Mouse (Mus musculus): ENCODE measurements at regions not wholly inside any gene's neighbourhood (a gene's known extent, or its start where the extent isn't known, plus 50 kb on each side); places are given as distances from the start of the nearest gene placed in this dataset.
"Not testable (repeated sequence)": the region's sequence is repeated elsewhere in the genome, so short reads cannot be mapped to it uniquely, and the experiment has no call there.

DNA sequence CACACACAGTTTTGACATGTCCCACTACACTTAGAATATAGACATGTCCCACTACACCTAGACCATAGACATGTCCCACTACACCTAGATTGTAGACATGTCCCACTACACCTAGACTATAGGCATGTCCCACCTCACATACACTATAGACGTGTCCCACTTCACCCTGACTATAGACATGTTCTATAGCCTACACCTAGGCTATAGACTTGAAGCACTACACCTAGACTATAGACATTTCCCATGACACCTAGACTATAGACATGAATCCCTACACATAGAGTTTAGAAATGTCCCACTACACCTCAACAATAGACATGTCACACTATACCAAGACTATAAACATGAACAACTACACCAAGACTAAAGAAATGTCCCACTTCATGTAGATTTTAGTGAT is 2580.9 kb downstream of the Gm37988 start:
- no peak for DNase-seq

DNA sequence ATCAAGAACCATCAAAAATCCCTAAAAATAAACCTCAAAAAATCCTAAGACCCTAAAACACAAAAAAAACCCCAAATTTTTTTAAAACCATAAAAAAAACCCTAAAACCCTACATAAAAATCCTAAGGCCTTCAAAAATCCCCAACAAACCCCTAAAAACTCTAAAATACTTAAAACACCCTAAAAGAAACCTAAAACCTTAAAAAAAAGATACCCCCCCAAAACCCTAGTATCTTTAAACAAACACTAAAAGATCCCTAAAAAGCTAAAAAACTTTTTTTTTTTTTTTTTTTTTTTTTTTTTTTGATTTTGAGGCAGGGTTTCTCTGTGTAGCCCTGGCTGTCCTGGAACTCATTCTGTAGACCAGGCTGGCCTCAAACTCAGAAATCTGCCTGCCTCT is 2585.8 kb downstream of the Gm37988 start:
- DNase-seq = no peak

DNA sequence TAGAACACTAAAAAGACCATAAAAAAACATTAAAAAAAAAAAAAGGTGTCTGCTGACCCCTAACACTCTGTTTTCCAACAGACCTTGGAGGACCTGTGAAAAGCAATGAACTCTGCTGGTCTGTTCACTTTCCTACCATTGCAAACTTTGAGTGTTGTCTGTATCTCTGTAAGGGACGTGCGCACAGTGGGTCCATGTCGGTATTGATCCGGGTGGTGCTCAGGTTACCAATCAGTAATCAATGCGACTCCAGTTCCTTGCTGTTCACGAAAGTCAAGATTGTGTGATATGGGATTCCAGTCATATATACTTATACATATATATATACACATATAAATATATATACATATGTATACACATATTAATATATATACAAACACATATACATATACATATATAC is 2586.5 kb downstream of the Gm37988 start:
- DNase-seq = no peak

DNA sequence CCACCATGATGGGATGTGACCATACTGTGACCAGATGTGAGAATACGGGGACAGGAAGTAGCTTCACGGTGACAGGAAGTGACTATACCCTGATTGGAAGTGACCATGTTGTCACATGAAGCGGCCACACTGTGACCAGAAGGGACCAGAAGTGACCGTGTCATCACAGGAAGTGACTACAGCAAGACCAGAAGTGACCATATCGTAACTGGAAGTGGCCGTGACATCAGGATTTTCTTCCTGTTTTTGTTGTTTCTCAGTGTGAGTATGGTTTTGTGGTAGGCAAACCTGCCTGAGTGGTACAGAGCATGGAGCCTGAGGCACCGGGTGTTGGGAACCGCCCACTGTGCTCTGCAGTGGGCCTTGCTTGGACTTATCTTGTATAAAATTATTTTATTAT is 2587.8 kb downstream of the Gm37988 start:
- DNase-seq = peak; percentile 13

DNA sequence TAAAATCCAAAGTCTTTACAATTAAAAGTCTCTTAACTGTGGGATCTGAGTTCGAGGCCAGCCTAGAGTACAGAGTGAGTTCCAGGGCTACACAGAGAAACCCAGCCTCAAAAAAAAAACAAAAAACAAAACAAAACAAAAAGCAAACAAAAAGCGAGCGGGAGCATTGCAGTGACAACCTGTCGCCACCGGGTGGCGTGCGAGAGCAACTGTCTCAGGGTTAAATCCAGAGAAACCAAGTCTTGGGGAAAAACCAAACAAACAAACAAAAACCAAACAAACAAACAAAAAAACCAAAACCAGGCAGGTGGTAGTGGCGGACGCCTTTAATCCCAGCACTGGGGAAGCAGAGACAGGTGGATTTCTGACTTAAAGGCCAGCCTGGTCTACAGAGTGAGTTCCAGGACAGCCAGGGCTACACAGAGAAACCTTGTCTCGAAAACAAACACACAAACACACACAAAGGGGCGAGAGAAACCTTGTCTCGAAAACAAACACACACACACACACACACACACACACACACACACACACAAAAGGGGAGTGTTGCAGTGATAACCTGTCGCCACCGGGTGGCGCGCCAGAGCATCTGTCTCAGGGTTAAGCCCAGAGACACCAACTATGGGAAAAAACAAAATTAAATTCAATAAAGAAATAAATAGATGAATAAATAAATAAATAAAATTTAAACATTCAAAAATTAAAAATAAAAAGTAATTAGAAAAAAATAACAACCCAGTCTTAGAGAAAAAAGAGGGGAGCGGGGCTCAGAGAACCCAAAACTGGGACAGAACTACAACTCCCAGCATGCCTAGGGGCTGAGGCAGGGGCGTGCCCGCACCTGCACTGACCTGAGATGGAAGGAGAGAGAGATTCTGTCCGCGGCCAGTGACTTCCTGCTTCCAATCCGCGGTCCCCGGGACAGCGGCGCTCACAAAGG is 2589.4 kb downstream of the Gm37988 start:
- no peak for DNase-seq

DNA sequence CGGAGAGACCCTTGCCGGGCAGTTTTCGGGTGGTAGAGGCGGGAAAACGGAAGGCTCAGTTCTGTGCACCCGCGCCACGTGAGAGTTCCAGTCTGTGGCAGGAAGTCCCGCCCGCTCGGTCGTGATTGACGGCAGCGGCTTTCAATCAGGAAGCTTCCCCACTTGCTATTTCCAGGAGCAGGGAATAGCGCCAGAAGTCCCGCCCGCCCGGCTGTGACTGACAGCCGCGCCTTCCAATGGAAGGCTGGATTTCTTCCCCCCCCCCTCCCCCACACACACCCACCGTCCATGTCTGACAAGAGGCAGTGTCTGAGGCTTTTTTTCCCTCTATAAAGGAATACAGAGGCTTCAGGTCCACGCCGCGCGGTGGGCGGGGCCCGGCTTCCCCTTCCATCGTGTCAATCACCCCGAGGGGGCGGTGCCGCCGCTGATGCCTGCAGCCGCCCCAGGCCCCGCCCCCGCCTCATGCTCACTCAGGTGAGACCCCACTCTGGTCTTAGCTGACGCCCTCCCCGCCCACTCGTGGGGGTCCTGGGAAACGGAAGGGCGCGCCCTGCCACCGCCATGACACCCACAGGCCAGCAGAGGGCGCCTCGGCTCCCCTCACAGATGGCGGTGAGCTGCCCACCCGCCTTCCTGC is 2590.2 kb downstream of the Gm37988 start:
- DNase-seq = peak; percentile 99

DNA sequence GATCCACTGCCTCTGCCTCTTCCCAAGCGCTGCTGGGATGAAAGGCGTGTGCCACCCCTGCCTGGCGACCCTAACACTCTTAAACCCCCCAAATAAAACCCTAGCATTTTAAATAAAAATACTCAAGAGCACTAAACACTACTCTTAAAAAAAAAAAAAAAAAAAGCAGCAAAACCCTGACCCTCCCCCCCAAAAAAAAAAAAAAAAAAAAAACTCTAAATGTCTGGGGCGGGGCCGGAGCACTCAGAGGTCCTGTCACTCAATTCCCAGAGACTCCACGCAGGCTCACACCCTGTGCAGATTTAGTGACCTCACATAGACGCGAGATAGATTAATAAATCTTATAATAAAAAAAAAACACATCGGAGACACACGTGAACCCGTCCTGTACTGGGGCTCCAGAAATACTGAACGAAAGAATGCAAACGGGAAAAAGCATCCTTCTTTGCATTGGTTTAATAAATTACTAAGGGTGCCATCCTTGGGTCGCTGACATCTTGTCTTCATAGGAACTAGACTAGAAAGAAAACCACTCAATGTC is 2591.1 kb downstream of the Gm37988 start:
- DNase-seq = peak; percentile 34

DNA sequence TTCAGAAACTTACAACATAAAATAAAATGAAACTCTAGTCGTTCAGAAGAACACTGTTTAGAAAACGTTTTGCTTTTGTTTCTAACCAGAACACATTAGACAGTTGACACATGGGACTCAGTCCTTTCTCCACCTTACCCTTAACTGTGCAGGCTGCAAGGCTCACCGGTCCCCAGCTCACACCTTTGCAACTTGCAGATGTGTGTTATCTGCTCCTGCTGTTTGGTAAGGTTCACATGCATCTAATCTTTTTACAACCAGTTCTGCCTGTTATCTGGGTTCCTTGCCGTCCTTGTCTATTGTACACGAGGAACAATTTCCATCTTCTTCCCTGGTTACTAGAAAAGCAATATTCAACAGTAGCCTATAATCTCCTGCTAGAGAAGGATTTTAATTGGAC is 2598.0 kb downstream of the Gm37988 start:
- DNase-seq = not testable (repeated sequence)

DNA sequence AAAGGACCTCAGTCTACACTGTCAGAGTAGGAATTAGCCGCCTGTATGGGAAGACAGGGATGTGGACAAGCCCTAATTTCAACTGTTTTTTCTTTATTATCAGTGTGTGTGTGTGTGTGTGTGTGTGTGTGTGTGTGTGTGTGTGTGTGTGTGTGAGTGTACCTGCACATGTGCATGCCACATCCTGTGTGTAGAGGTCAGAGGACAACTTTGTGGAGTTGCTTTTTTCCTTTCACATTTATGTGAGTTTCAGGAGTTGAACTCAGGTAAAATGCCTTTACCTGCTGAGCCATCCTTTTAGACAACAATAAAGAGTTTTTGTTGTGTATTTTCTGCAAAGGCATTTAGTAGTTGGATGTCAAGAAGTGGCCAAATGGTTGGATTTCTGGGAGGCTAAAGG is 2606.8 kb downstream of the Gm37988 start:
- no peak for DNase-seq

DNA sequence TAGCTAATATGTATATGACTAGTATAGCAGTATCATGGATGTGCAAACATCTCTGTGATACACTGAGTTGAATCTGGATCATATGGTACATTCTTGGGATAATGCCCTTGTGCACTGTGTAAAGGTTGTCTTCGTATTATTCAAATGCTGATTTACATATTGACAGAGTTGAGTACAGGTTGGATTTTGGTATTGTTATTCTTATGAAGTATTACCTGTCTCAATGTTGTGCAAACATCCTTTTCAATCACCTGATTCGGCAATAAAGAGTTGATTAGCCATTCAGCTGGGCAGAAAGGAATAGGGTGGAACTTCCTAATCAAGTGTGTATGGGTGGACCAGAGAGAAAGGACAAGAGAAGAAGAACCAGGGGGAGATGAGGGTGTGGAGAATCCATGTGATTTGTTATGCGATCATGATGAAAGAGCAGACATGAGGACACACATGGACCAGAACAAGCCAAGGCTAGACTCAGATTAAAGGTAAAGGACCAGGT is 2644.0 kb downstream of the Gm37988 start:
- DNase-seq = no peak

DNA sequence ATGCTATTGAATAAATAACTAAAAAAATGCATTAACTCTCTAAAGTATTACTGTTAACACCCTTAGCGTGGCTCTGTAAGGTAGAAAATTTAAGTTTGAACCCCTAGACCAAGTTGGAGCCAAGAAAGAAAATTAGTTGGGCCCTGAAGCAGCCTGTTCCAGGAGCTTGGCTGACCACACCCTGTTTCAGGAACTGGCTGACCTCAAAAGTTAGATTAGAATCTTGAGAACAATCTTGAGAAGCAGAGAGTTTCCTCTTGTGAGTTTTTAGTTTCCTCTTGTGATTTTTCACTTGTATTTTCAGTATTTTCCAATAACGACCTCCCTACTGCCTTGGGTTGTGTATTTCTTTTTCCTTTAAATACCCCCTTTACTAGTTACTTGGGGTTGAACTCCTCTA is 2647.2 kb downstream of the Gm37988 start:
- DNase-seq = no peak

DNA sequence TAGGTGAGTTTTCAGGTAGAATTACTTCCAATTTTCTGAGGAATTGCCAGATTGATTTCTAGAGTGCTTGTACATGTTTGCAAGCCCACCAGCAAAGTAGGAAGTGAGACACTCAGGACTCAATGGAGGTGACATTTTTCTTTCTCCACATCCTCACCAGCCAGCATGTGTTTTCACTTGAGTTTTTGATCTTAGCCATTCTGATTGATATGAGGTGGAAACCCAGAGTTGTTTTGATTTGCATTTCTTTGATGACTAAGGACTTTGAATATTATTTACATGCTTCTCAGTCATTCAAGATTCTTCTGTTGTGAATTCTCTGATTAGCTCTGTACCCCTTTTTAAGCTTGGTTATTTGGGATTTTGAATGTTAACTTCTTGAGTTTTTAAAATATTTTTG is 2650.2 kb downstream of the Gm37988 start:
- DNase-seq = no peak

DNA sequence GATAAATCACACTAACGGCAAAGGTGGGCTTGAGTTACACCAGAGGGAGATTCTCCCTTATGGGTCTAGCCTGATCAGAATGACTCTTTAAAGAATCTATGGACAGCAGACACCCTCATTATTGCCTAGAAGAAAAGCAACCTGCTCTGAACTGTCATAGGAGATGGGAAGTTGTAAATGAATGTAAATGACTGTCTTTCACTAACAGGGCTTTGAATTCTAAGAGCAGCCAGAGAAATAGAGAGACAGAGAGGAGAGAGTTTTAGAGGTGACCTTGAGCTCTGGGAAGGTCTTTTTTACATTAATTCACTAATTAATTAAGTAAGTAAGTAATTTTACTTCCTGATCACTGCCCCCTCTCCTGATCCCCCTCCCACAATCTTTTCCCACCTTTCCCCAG is 2686.4 kb downstream of the Gm37988 start:
- no peak for DNase-seq

DNA sequence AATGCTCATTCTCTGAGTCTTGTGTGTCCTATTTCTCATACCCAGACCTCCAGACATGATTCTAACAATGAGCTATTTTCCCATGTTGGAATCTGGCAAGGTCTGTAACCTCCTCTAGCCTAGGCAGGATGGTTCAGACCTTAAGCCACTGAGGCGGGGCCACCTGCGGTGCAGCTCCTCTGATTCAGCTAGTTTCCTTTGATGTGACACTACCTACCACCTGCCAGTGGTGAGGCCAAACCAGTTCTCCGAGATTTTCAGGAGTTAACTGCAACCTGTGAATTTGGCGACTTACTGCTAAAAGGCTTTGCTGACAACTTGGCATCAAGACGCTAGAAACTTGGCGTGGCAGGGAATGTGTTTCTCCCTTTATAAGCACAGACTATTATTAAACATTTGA is 2691.3 kb downstream of the Gm37988 start:
- no peak for DNase-seq

DNA sequence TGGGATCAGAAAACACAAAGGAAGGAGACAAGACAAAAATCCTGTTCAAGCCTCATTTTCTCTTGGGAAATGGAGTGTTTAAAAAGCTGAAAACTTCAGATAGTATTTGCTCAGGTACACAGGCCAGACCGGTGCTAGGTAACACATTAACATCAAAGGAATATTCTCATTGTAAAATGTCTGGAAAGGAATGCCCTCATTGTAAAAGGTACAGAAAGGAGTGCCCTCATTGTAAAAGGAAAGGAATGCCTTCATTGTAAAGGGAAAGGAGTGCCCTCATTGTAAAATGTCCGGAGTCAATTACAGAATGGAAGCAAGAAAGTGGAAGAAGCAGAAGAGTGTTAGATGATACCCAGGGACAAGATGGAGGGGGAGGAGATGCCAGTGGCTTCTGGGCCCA is 2694.7 kb downstream of the Gm37988 start:
- no peak for DNase-seq

DNA sequence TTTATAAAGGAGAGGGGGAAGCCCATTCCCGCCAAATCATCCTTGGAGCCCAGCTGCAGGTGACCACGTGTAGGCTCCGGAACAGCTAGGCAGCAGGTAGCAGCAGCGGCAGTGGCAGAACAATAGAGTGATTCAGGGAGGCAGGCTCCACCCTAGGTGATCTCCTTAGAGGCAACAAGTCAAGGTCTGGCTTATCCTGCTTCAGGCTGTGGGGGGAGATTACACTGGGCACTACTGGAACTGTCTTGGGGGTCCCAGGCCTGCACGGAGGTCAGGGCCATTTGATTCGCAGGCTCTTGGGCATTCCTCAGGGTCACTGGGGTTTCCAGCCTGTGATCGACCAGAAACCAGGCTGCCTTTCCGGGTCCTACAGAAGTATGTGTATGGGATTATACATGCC is 2711.1 kb downstream of the Gm37988 start:
- DNase-seq = no peak

DNA sequence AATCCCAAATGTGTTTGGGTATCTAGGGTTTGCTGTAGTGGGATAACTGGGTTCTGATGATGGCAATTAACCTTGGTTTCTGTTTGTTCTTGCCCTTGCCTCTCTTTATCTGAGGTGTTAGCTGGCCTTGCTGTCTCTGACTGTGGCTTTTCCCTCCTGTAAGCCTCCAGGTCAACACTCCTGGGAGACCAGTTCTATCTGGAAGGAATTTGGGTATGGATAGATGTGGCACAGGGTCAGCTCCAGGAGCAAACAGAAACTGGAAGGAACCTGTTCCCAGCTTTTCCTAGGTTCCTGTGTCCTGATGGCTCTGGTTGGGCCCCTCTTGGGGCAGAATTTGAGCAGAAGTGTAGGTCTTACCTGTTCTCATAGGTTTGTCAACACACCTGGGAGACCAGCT is 2725.8 kb downstream of the Gm37988 start:
- DNase-seq = no peak

DNA sequence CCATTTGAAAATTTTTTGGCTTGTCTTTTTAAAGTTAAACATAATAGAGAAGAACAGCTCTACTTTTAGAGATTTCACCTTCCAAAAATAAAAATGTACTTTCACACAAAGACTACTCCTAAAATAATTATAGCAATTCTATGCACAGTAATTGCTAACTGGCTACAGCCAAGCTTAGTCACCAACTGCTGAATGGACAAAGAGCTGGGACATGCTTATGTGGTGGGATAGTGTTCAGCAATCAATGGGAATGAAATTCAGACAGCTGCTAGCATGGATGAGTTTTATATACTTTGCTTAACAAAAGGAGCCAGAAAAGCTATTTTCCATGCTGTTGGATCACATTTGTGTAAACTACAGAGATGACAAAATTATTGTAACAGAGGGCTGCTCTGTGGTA is 2727.5 kb downstream of the Gm37988 start:
- DNase-seq = no peak

DNA sequence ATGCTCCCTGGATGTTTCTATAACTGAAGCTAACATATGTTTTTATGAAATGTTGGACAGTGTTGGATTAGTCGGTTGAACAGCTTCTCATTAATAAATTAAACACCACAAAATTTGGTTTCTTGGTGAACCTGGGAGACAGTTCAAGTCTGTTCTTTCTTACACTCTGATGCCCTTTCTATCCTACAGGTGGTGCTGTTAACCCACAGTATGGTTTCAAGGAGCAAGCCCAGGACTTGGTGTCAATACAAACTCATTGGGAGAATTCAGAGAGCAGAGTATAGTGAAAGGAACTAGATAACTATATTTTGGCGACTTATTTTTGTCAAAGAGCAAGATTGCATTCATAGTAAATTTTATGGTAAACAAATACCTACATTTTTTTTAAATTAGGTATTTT is 2735.8 kb downstream of the Gm37988 start:
- DNase-seq = no peak

DNA sequence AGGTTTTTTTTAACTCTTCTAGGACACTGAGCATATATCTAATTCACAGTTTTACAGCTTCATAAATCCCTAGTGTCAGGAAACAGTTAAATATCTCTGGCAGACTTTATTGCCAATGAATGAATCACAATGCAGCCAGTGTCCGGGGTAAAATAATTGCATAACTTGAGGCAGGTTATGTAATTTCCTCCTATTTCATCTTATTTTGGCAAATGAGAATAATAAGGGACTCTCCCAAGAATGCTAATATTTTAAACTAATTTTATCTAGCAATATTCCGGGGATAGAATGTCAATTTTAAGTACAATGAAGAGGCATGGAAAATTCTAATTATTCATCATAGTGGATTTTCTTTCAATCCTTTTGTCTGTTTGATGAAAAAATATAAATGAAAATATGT is 2740.6 kb downstream of the Gm37988 start:
- DNase-seq = no peak

DNA sequence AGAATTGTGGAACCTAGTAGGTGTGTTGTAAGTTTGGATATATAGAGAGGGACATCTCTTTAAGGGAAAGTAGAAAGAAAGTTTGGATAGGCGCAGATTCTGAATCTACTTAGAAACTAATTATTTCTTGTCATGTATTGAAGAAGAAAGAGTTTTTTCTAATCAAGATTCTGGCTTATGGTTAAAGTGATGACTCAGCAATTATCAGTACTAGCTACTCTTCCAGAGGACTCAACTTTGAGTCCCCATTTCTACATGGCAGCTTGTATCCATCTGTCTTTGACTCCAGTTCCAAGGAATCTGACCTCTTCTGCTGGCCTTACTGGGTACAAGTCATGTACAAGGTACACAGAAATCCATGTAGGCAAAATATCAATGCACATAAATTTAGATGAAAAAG is 2767.1 kb downstream of the Gm37988 start:
- no peak for DNase-seq

DNA sequence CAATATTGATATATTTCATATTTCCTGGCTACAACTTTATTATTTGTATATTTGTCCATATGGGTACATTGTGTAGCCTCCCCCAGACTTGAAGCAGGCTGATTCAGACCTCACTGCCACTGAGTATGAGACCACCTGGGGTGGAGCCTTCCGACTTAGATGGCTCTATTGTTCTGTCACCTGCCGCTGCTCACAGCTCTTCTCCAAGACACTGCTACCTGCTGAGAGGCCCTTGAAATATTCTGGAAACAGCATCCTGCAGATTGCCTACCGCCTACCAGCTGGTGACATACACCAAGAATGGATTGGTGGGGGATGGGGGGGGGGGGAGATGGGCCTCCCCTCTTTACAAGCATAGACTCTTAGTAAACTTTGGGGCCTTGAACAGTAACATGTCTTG is 2778.7 kb downstream of the Gm37988 start:
- no peak for DNase-seq

DNA sequence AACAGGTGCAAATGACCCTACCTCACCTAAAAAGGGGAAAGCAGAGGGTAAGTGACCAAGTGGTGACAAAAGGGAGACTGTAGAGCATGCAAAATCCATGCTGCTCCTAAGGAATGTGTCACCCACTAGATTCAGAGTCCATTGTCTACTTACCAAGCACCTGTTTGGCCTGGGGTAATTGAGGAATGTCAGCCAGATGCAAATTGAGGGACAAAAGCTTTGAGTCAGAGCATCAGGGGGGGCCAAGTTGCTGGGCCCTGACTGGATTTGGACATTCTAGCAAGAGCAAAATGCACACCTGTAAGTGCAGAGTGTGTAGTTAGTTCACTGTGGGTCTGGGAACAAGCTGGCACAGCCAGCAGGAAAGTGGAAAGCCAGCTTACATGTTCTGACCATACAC is 2783.6 kb downstream of the Gm37988 start:
- no peak for DNase-seq
